In the genomic region with DNA sequence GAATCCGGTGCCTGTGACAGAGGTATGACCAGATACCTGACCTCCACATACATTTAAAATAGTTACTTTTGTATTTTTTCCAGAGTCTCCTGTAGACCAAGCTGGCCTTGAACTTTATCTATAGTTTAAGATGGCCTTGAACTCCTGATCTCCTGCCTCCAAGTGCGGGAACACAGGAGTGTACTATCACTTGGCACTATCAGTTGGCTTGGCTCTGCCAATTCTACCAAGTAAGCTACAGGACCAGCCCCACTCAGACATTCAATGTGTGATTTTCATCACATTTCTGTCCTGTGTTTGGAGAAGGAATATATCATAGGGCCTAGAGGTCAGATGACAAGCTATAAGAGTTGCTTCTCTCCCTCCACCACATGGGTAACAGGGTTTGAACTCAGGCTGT, we compare ENCODE assay signal across 40 mouse cellular contexts. TPM values are rescaled to one million over a fixed set of nuclear protein-coding genes. Genes with fewer than 3 reads are reported as not detected.
DNase-seq lines count a peak whose midpoint lies in the region; ATAC-seq and TF ChIP-seq lines count a peak whose summit lies in the region.
"Had no signal": no experiment of that assay in that cellular context is flagged by ENCODE, and none has a peak within 500 bp of the region (broad histone marks: within the 10 kb centered on the region; RNA-seq: fewer than 3 reads in every experiment).

No protein-coding gene starts in this region.

- no peak for DNase-seq in hindbrain, embryonic 11.5 days (ENCODE audit: low spot score)
- DNase-seq in neural tube, embryonic 10.5 days (ENCODE audit: extremely low spot score, low spot score): no peak
- no peak for DNase-seq in cerebellum, adult 2 months
- DNase-seq: cerebellum, adult 11 months; cerebellum, adult 9-11 months; embryo, embryonic 11 days; gastrocnemius, postnatal 36 days; heart, adult 2 months; heart, postnatal 4 days; kidney, adult 18-20 months; kidney, postnatal 36 days; layer of hippocampus, postnatal 36 days; left cerebral cortex, postnatal 4 days; lung, embryonic 14.5 days; lung, postnatal 14 days; right cerebral cortex, postnatal 25 days; spleen, adult 18-20 months; thymus, adult 2 months; thymus, postnatal 36 days had no signal

- H3K4me1 ChIP-seq in hindbrain, embryonic 13.5 days (replicated peaks): peaks cover 64% of the 10 kb centered on the region
- H3K4me1 ChIP-seq in hindbrain, embryonic 11.5 days (replicated peaks; ENCODE audit: control insufficient read depth, insufficient read depth, low read length): no peaks in the 10 kb centered on the region
- peaks cover 65% of the 10 kb centered on the region for H3K4me1 ChIP-seq in neural tube, embryonic 15.5 days
- H3K4me1 ChIP-seq in small intestine, adult 2 months (ENCODE audit: control insufficient read depth, insufficient read depth, insufficient read length, low read length): peaks cover 28% of the 10 kb centered on the region
- peaks cover 10% of the 10 kb centered on the region; the same call in 1 of the 2 replicates for H3K4me1 ChIP-seq in cerebellum, adult 2 months (ENCODE audit: control insufficient read depth, insufficient read depth, low read length)

- no peaks in the 10 kb centered on the region for H3K9me3 ChIP-seq in hindbrain, embryonic 13.5 days
- no peaks in the 10 kb centered on the region for H3K9me3 ChIP-seq in hindbrain, embryonic 11.5 days (ENCODE audit: control insufficient read depth, low read length)
- H3K9me3 ChIP-seq in neural tube, embryonic 15.5 days (replicated peaks): no peaks in the 10 kb centered on the region
- H3K9me3 ChIP-seq: embryonic facial prominence, embryonic 13.5 days; heart, embryonic 12.5 days; kidney, embryonic 15.5 days; midbrain, embryonic 10.5 days had no signal

- WGBS in hindbrain, embryonic 13.5 days: 90% methylated on average over 2 of the region's 2 CpGs
- WGBS in hindbrain, embryonic 11.5 days: 92% methylated on average over 2 of the region's 2 CpGs
- 91% methylated on average over 2 of the region's 2 CpGs for WGBS in neural tube, embryonic 15.5 days
- WGBS in small intestine, adult 2 months: 59% methylated on average over 2 of the region's 2 CpGs
- WGBS in cerebellum, adult 2 months: 91% methylated on average over 2 of the region's 2 CpGs

- no peak overlapping the region for H3K4me3 ChIP-seq in hindbrain, embryonic 13.5 days
- no peak overlapping the region for H3K4me3 ChIP-seq in hindbrain, embryonic 11.5 days (ENCODE audit: low read depth, low read length)
- no peak overlapping the region for H3K4me3 ChIP-seq in neural tube, embryonic 15.5 days (replicated peaks)
- no peak overlapping the region for H3K4me3 ChIP-seq in small intestine, adult 2 months (ENCODE audit: low read depth, low read length)
- H3K4me3 ChIP-seq in cerebellum, adult 2 months (replicated peaks; ENCODE audit: insufficient read depth, low read depth, low read length): no peak overlapping the region
- H3K4me3 ChIP-seq: embryonic facial prominence, embryonic 13.5 days; erythroblast, embryonic 14.5 days; gastrocnemius, adult 2 months; heart, adult 2 months; heart, embryonic 12.5 days; kidney, embryonic 15.5 days; midbrain, embryonic 10.5 days had no signal

- no peak overlapping the region for H3K27ac ChIP-seq in hindbrain, embryonic 13.5 days
- H3K27ac ChIP-seq in hindbrain, embryonic 11.5 days (ENCODE audit: low read depth, low read length): no peak overlapping the region
- H3K27ac ChIP-seq in neural tube, embryonic 15.5 days (replicated peaks): no peak overlapping the region
- peak overlapping the region; percentile 75 for H3K27ac ChIP-seq in small intestine, adult 2 months (ENCODE audit: insufficient read depth, low read depth, low read length)
- H3K27ac ChIP-seq in cerebellum, adult 2 months (ENCODE audit: insufficient read depth, low read length): no peak overlapping the region
- H3K27ac ChIP-seq: embryonic facial prominence, embryonic 13.5 days; gastrocnemius, adult 2 months; heart, adult 2 months; hindbrain, postnatal 0 days; kidney, embryonic 15.5 days; midbrain, embryonic 10.5 days had no signal

- peak overlapping the region; percentile 1; the same call in 1 of the 2 replicates for H3K4me2 ChIP-seq in hindbrain, embryonic 13.5 days
- no peak overlapping the region for H3K4me2 ChIP-seq in hindbrain, embryonic 11.5 days (replicated peaks; ENCODE audit: low read depth, low read length)
- peak overlapping the region; percentile 17; the same call in 1 of the 2 replicates for H3K4me2 ChIP-seq in neural tube, embryonic 15.5 days
- H3K4me2 ChIP-seq: embryonic facial prominence, embryonic 13.5 days; heart, embryonic 12.5 days; kidney, embryonic 15.5 days; lung, embryonic 14.5 days had no signal

- H3K27me3 ChIP-seq in hindbrain, embryonic 13.5 days: no peaks in the 10 kb centered on the region
- H3K27me3 ChIP-seq in hindbrain, embryonic 11.5 days (ENCODE audit: control insufficient read depth, insufficient read depth, low read length): no peaks in the 10 kb centered on the region
- no peaks in the 10 kb centered on the region for H3K27me3 ChIP-seq in neural tube, embryonic 15.5 days (replicated peaks)
- H3K27me3 ChIP-seq in small intestine, adult 2 months (ENCODE audit: control insufficient read depth, insufficient read depth, low read length): no peaks in the 10 kb centered on the region
- H3K27me3 ChIP-seq in cerebellum, adult 2 months (ENCODE audit: control insufficient read depth, insufficient read depth, low read length): no peaks in the 10 kb centered on the region
- H3K27me3 ChIP-seq: embryonic facial prominence, embryonic 13.5 days; heart, embryonic 12.5 days; kidney, embryonic 15.5 days; Patski had no signal

- no peak for TF ChIP-seq CTCF in small intestine, adult 2 months (IDR thresholded peaks at IDR 0.05; ENCODE audit: extremely low read depth, insufficient read length, insufficient replicate concordance, low read depth, low read length)
- no peak for TF ChIP-seq CTCF in cerebellum, adult 2 months (IDR thresholded peaks at IDR 0.05; ENCODE audit: borderline replicate concordance, insufficient read depth, low read depth, low read length)

- H3K36me3 ChIP-seq in hindbrain, embryonic 13.5 days: peaks cover 27% of the 10 kb centered on the region
- no peaks in the 10 kb centered on the region for H3K36me3 ChIP-seq in hindbrain, embryonic 11.5 days (ENCODE audit: control insufficient read depth, insufficient read depth, low read length)
- peaks cover 24% of the 10 kb centered on the region for H3K36me3 ChIP-seq in neural tube, embryonic 15.5 days
- peaks cover 11% of the 10 kb centered on the region for H3K36me3 ChIP-seq in small intestine, adult 2 months (ENCODE audit: control insufficient read depth, insufficient read depth, low read length)

- no peak for TF ChIP-seq POLR2A in small intestine, adult 2 months (IDR thresholded peaks at IDR 0.05; ENCODE audit: low read depth, low read length)
- no peak for TF ChIP-seq POLR2A in cerebellum, adult 2 months (IDR thresholded peaks at IDR 0.05; ENCODE audit: borderline replicate concordance, insufficient read depth, low read length)

- H3K9ac ChIP-seq in hindbrain, embryonic 13.5 days: 0 out of 2 replicates have a peak overlapping the region, but pooled peaks have one; percentile 29
- H3K9ac ChIP-seq in hindbrain, embryonic 11.5 days (ENCODE audit: low read depth, low read length): no peak overlapping the region; the same call in 1 of the 2 replicates
- H3K9ac ChIP-seq in neural tube, embryonic 15.5 days (replicated peaks): no peak overlapping the region
- H3K9ac ChIP-seq: heart, embryonic 12.5 days; kidney, embryonic 15.5 days; lung, embryonic 14.5 days had no signal

- no peak for ATAC-seq in hindbrain, embryonic 13.5 days (ENCODE audit: low FRiP score)
- no peak for ATAC-seq in hindbrain, embryonic 11.5 days (ENCODE audit: low FRiP score)
- no peak for ATAC-seq in neural tube, embryonic 15.5 days (ENCODE audit: low FRiP score)
- no peak for ATAC-seq in granulocyte monocyte progenitor cell, adult 5-6 weeks (replicated peaks; ENCODE audit: poor library complexity, severe bottlenecking)
- ATAC-seq: forebrain, embryonic 16.5 days; hindbrain, postnatal 0 days; Patski had no signal

RNA-seq across cellular contexts. Expression of gene Dhcr7, which starts 11.4 kb away (rescaled TPM):
- 51.7 and 54.5 TPM in 2 replicates for polyA plus RNA-seq in hindbrain, embryonic 13.5 days (2015; fragmentation: Nextera tagmentation; extraction: Ambion mirVana)
- polyA plus RNA-seq in hindbrain, embryonic 11.5 days (2014; fragmentation: Nextera tagmentation; extraction: Ambion mirVana): 85.7 and 88.4 TPM in 2 replicates
- polyA plus RNA-seq in neural tube, embryonic 15.5 days (2015; fragmentation: Nextera tagmentation; extraction: Ambion mirVana): 49.8 and 53.8 TPM in 2 replicates
- 56.9 and 114 TPM in 2 replicates for polyA plus RNA-seq in small intestine, adult 2 months (2012; rRNA removed)
- 70.7 and 79.2 TPM in 2 replicates for polyA plus RNA-seq in cerebellum, adult 2 months (2012; rRNA removed)
- total RNA-seq in granulocyte monocyte progenitor cell, adult 5-6 weeks (2014; fragmentation: Nextera tagmentation): 16.8 and 34.7 TPM in 2 replicates
- total RNA-seq in granulocyte monocyte progenitor cell, adult 5-6 weeks (2017): 6.9 and 15.8 TPM in 2 replicates

RNA-seq across cellular contexts. Expression of gene Nadsyn1, which starts 11.7 kb away (rescaled TPM):
- 5.4 and 7.6 TPM in 2 replicates for polyA plus RNA-seq in hindbrain, embryonic 13.5 days (2015; fragmentation: Nextera tagmentation; extraction: Ambion mirVana)
- polyA plus RNA-seq in hindbrain, embryonic 11.5 days (2014; fragmentation: Nextera tagmentation; extraction: Ambion mirVana): 6.0 and 8.8 TPM in 2 replicates
- 5.5 and 7.7 TPM in 2 replicates for polyA plus RNA-seq in neural tube, embryonic 15.5 days (2015; fragmentation: Nextera tagmentation; extraction: Ambion mirVana)
- 29.7 and 55.4 TPM in 2 replicates for polyA plus RNA-seq in small intestine, adult 2 months (2012; rRNA removed)
- polyA plus RNA-seq in cerebellum, adult 2 months (2012; rRNA removed): 10.8 and 12.5 TPM in 2 replicates
- total RNA-seq in granulocyte monocyte progenitor cell, adult 5-6 weeks (2014; fragmentation: Nextera tagmentation): 5.1 and 10.5 TPM in 2 replicates
- 13.2 and 16.4 TPM in 2 replicates for total RNA-seq in granulocyte monocyte progenitor cell, adult 5-6 weeks (2017)

RNA-seq across cellular contexts. Expression of gene Gm498, which starts 32.3 kb away (rescaled TPM):
- polyA plus RNA-seq in hindbrain, embryonic 13.5 days (2015; fragmentation: Nextera tagmentation; extraction: Ambion mirVana): not detected in 2 replicates
- not detected in 2 replicates for polyA plus RNA-seq in hindbrain, embryonic 11.5 days (2014; fragmentation: Nextera tagmentation; extraction: Ambion mirVana)
- polyA plus RNA-seq in neural tube, embryonic 15.5 days (2015; fragmentation: Nextera tagmentation; extraction: Ambion mirVana): not detected in 2 replicates
- not detected in 2 replicates for polyA plus RNA-seq in small intestine, adult 2 months (2012; rRNA removed)
- polyA plus RNA-seq in cerebellum, adult 2 months (2012; rRNA removed): not detected in 2 replicates
- total RNA-seq in granulocyte monocyte progenitor cell, adult 5-6 weeks (2014; fragmentation: Nextera tagmentation): not detected in 2 replicates
- total RNA-seq in granulocyte monocyte progenitor cell, adult 5-6 weeks (2017): not detected in 2 replicates
- total RNA-seq: adrenal gland, postnatal 10 days; gastrocnemius, adult 2 months; gastrocnemius, postnatal 36 days; heart, adult 2 months; heart, postnatal 4 days; hindbrain, postnatal 0 days; layer of hippocampus, adult 8-10 months; layer of hippocampus, postnatal 36 days; left cerebral cortex, postnatal 4 days; MEL; midbrain, postnatal 0 days had no signal
- polyA plus RNA-seq: embryonic facial prominence, embryonic 13.5 days; erythroblast, embryonic 14.5 days; forebrain, embryonic 11.5 days; forebrain, embryonic 16.5 days; heart, embryonic 12.5 days; heart, postnatal 0 days; hindbrain, postnatal 0 days; kidney, embryonic 15.5 days; limb, embryonic 14.5 days; lung, embryonic 14.5 days; midbrain, embryonic 10.5 days; midbrain, postnatal 0 days; neural tube, embryonic 14.5 days; Patski; thymus, adult 2 months had no signal

RNA-seq across cellular contexts. Expression of gene Mrgpre, which starts 50.0 kb away (rescaled TPM):
- polyA plus RNA-seq in hindbrain, embryonic 13.5 days (2015; fragmentation: Nextera tagmentation; extraction: Ambion mirVana): 3.8 and 4.0 TPM in 2 replicates
- 3.0 and 3.2 TPM in 2 replicates for polyA plus RNA-seq in hindbrain, embryonic 11.5 days (2014; fragmentation: Nextera tagmentation; extraction: Ambion mirVana)
- 7.9 and 9.6 TPM in 2 replicates for polyA plus RNA-seq in neural tube, embryonic 15.5 days (2015; fragmentation: Nextera tagmentation; extraction: Ambion mirVana)
- 1.6 and 3.6 TPM in 2 replicates for polyA plus RNA-seq in small intestine, adult 2 months (2012; rRNA removed)
- 4.0 and 4.4 TPM in 2 replicates for polyA plus RNA-seq in cerebellum, adult 2 months (2012; rRNA removed)
- 2.6 and 2.9 TPM in 2 replicates for total RNA-seq in granulocyte monocyte progenitor cell, adult 5-6 weeks (2014; fragmentation: Nextera tagmentation)
- total RNA-seq in granulocyte monocyte progenitor cell, adult 5-6 weeks (2017): 0.34 and 0.41 TPM in 2 replicates
- polyA plus RNA-seq: erythroblast, embryonic 14.5 days had no signal
